Mouse (Mus musculus): ENCODE data around the gene Commd1. TPM values are rescaled to one million over a fixed set of nuclear protein-coding genes. Genes with fewer than 3 reads are reported as not detected.

Commd1 gene
- polyA plus RNA-seq, 1 experiment from 2014 or later, result 372 TPM

DNA sequence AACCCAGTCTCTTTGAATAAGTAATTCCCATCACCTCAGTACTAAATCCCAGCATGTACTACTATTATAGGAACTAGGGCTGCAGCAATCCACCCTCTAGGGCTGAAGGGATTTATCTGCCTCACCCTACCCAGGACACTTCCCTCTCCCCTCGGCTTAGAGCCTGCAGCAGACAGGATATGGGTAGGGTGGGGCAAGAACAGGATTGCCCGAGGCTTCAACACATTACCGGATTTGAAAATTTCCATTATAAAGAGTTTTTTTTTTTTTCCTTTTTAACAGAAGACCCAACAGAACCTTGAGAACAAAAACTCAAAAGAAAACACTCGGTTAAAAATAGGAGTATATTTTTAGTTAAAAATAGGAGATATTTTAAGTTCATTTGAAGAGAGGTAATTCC, 130.8 kb downstream of the Commd1 start:
- Histone ChIP-seq H3K36me3 (no peaks in the 10 kb centered on the region), H3K4me2 (replicated peaks) (no peak overlapping the region), H3K9me3 (no peaks in the 10 kb centered on the region), H3K4me1 (no peaks in the 10 kb centered on the region), H3K4me3 (no peak overlapping the region), H3K27me3 (peaks cover 13% of the 10 kb centered on the region), H3K9ac (no peak overlapping the region), H3K27ac (no peak overlapping the region)
- WGBS, result 48% methylated on average over 4 of the region's 4 CpGs
- ATAC-seq (ENCODE audit: low FRiP score, low read depth), result no peak

DNA sequence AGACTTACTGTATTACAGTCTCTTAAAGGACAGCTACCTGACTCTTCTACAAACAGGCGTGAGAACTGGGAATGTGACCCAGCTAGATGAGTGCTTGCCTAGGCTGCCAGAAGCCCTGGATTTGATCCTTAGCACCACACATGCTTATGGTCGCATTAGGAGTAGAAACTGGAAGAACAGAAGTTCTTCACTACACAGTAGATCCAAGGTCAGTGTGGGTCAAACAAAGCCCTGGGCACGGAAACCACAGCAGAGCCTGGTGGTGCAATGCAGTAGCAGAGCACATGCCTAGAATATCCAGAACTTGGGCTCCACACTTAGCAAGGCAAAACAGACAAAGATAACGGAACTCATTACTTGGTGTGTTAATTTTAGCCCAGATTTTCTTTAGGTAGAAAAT, 132.1 kb downstream of the Commd1 start:
- peaks cover 5% of the 10 kb centered on the region; the same call in 1 of the 2 replicates for H3K27me3 ChIP-seq
- H3K36me3 ChIP-seq, result no peaks in the 10 kb centered on the region
- H3K4me3 ChIP-seq, result no peak overlapping the region
- H3K9ac ChIP-seq, result no peak overlapping the region
- H3K9me3 ChIP-seq, result no peaks in the 10 kb centered on the region
- no peak for ATAC-seq (ENCODE audit: low FRiP score, low read depth)
- WGBS, result 82% methylated on average over 4 of the region's 4 CpGs
- H3K4me1 ChIP-seq, result no peaks in the 10 kb centered on the region
- H3K4me2 ChIP-seq (replicated peaks), result no peak overlapping the region
- H3K27ac ChIP-seq, result no peak overlapping the region

DNA sequence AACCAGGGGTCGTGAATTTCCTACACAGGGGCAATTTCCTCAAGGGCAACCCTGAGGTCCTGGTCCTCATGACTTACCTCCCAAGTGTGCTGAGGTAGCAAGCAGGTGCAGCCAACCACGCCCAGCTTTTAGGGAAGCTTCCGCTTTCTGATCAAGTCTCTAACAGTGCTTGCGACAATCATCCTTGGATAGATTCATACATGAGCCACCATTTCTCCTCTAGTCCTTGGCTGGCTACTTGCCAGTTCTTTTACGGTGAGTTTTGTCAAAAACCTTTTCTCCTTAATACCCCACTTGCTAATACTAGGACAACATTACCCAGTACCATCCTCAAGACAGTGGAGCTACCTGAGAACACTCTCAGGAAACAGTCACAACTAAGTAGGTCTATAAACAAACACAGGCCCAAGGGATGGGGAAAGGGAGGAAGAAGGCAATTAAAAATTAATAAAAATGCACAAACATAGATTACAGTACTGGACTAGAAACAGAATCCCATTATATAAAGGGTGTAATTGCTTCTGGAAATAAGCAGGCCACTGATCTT, 133.5 kb downstream of the Commd1 start:
- H3K4me3 ChIP-seq, result no peak overlapping the region
- no peak overlapping the region for H3K4me2 ChIP-seq (replicated peaks)
- WGBS, result 71% methylated on average over 5 of the region's 5 CpGs
- no peak for ATAC-seq (ENCODE audit: low FRiP score, low read depth)
- no peak overlapping the region for H3K9ac ChIP-seq
- H3K9me3 ChIP-seq, result no peaks in the 10 kb centered on the region
- no peaks in the 10 kb centered on the region for H3K4me1 ChIP-seq
- H3K27me3 ChIP-seq, result no peaks in the 10 kb centered on the region
- no peaks in the 10 kb centered on the region for H3K36me3 ChIP-seq
- H3K27ac ChIP-seq, result no peak overlapping the region

GRCm38 (mm10) chr11:22847732-22848648, 134.2 kb downstream of the Commd1 start:
- Histone ChIP-seq H3K27ac (no peak overlapping the region), H3K36me3 (no peaks in the 10 kb centered on the region), H3K4me2 (replicated peaks) (no peak overlapping the region), H3K9ac (no peak overlapping the region), H3K4me1 (no peaks in the 10 kb centered on the region), H3K9me3 (no peaks in the 10 kb centered on the region), H3K27me3 (no peaks in the 10 kb centered on the region), H3K4me3 (no peak overlapping the region)
- ATAC-seq (ENCODE audit: low FRiP score, low read depth), result no peak
- WGBS, result 23% methylated on average over 8 of the region's 8 CpGs

DNA sequence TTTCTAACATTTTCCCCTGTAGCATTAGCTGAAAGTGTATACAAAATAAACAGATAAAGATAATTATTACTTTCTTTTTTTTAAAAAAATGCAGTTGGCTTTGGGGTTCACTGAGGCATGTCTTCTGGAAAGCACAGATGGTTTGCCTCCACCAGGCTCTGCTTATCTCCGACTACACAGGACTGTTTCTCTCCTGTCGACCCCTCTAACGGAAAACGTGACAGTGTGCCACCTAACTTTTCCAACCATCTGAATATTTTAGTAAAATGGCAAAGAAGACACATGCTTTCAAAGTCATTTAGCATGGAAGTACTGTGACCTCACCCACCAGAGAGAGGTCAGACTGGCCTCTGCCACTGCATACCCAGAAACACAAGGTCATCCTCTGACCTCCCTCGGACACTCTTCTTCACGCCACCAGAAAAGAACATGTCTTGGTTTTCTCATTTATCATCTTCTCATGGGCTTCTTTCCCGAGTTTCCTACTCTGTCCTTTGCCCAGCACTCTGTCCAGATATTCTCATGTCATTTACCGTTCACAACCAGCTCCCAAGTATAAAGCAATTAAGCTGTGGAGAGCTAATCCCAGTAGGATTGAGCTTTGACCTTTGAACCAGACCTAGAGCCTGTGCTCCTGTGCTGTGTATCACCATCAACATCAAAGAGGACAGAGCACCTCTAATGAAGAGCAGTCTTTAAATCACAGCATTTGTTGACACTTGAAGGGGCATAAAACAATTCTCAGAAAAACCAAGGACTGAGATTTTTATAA, 135.0 kb downstream of the Commd1 start:
- WGBS, result 43% methylated on average over 8 of the region's 8 CpGs
- H3K9ac ChIP-seq, result no peak overlapping the region
- H3K36me3 ChIP-seq, result no peaks in the 10 kb centered on the region
- no peaks in the 10 kb centered on the region for H3K27me3 ChIP-seq
- no peaks in the 10 kb centered on the region for H3K4me1 ChIP-seq
- no peak overlapping the region for H3K27ac ChIP-seq
- ATAC-seq (ENCODE audit: low FRiP score, low read depth), result no peak
- H3K4me3 ChIP-seq, result no peak overlapping the region
- no peaks in the 10 kb centered on the region for H3K9me3 ChIP-seq
- no peak overlapping the region for H3K4me2 ChIP-seq (replicated peaks)

Other genes with a start within 250 kb of the Commd1 start
- 5.5 TPM in 2 replicates for gene B3gnt2, start 121.4 kb downstream of the Commd1 start, polyA plus RNA-seq (2015; fragmentation: Nextera tagmentation; extraction: Ambion mirVana)
- gene Zrsr1, start 10.4 kb downstream of the Commd1 start, polyA plus RNA-seq (2015; fragmentation: Nextera tagmentation; extraction: Ambion mirVana), result 3.6 and 3.8 TPM in 2 replicates
- gene Gm28048, start 292 bp downstream of the Commd1 start, polyA plus RNA-seq (2015; fragmentation: Nextera tagmentation; extraction: Ambion mirVana), result 7.1 and 7.6 TPM in 2 replicates
- 290 and 295 TPM in 2 replicates for gene Cct4, start 8.1 kb upstream of the Commd1 start, polyA plus RNA-seq (2015; fragmentation: Nextera tagmentation; extraction: Ambion mirVana)
- 2.6 and 4.0 TPM in 2 replicates for gene Fam161a, start 25.1 kb upstream of the Commd1 start, polyA plus RNA-seq (2015; fragmentation: Nextera tagmentation; extraction: Ambion mirVana)